Mouse (Mus musculus): Measurements from ENCODE around the gene Bloc1s3. TPM values are rescaled to one million over a fixed set of nuclear protein-coding genes. Genes with fewer than 3 reads are reported as not detected.

The Bloc1s3 gene
- polyA plus RNA-seq, 1 experiment from 2014 or later = 0.74 TPM

- Histone ChIP-seq H3K27me3 (replicated peaks; ENCODE audit: control insufficient read depth, insufficient read depth, low read length) (peaks cover 9% of the 10 kb centered on the region), H3K9ac (ENCODE audit: low read depth, low read length) (no peak overlapping the region), H3K4me3 (ENCODE audit: low read depth, low read length) (no peak overlapping the region), H3K4me1 (ENCODE audit: control insufficient read depth, insufficient read depth, low read length) (no peaks in the 10 kb centered on the region), H3K4me2 (ENCODE audit: low read depth, low read length) (no peak overlapping the region), H3K27ac (replicated peaks; ENCODE audit: low read depth, low read length) (no peak overlapping the region), H3K36me3 (ENCODE audit: control insufficient read depth, insufficient read depth, low read length) (no peaks in the 10 kb centered on the region), H3K9me3 (ENCODE audit: control insufficient read depth, low read length) (no peaks in the 10 kb centered on the region)
- DNase-seq (ENCODE audit: low spot score) = no peak
- WGBS = 19% methylated on average over 14 of the region's 14 CpGs
- ATAC-seq (ENCODE audit: low read depth) = no peak
Observed at GRCm38 (mm10) chr7:19477624-19478384, 30.4 kb downstream of the Bloc1s3 start.

DNA sequence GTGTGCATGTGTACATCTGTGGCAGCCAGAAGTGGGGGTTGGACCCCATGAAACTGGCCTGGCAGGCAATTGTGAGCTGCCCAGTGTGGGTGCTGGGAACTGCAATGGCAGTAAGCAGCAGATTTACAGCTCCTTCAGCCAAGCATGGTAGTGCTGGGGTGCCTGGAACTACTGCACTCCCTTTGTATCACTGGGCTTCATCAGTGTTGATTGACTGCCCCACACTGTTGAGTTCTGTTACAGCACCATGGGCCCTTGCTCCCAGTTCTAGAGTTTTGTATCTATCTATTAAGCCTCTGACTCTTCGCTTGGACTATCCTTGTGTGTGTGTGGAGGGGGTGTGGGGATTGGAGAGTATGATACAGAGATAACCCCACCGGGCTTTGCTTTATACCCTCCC is 31.1 kb downstream of the Bloc1s3 start:
- Histone ChIP-seq H3K9ac (ENCODE audit: low read depth, low read length) (no peak overlapping the region), H3K4me3 (ENCODE audit: low read depth, low read length) (no peak overlapping the region), H3K36me3 (ENCODE audit: control insufficient read depth, insufficient read depth, low read length) (no peaks in the 10 kb centered on the region), H3K9me3 (ENCODE audit: control insufficient read depth, low read length) (0 out of 2 replicates have a peak, but pooled peaks cover under 1% of the 10 kb centered on the region), H3K27ac (replicated peaks; ENCODE audit: low read depth, low read length) (no peak overlapping the region), H3K4me2 (ENCODE audit: low read depth, low read length) (no peak overlapping the region), H3K27me3 (replicated peaks; ENCODE audit: control insufficient read depth, insufficient read depth, low read length) (peaks cover 16% of the 10 kb centered on the region), H3K4me1 (ENCODE audit: control insufficient read depth, insufficient read depth, low read length) (no peaks in the 10 kb centered on the region)
- WGBS = 72% methylated on average over 2 of the region's 2 CpGs
- DNase-seq (ENCODE audit: low spot score) (no peak), ATAC-seq (ENCODE audit: low read depth) (no peak)

GRCm38 (mm10) chr7:19473875-19474443 is 34.2 kb downstream of the Bloc1s3 start:
- Histone ChIP-seq H3K4me2 (ENCODE audit: low read depth, low read length) (peak overlapping the region; percentile 90), H3K36me3 (ENCODE audit: control insufficient read depth, insufficient read depth, low read length) (no peaks in the 10 kb centered on the region), H3K27ac (replicated peaks; ENCODE audit: low read depth, low read length) (peak overlapping the region; percentile 77), H3K4me1 (ENCODE audit: control insufficient read depth, insufficient read depth, low read length) (no peaks in the 10 kb centered on the region), H3K4me3 (ENCODE audit: low read depth, low read length) (peak overlapping the region; percentile 55), H3K9me3 (ENCODE audit: control insufficient read depth, low read length) (0 out of 2 replicates have a peak, but pooled peaks cover 4% of the 10 kb centered on the region), H3K9ac (ENCODE audit: low read depth, low read length) (peak overlapping the region; percentile 75), H3K27me3 (replicated peaks; ENCODE audit: control insufficient read depth, insufficient read depth, low read length) (peaks cover 43% of the 10 kb centered on the region)
- WGBS = under 1% methylated on average over 13 of the region's 89 CpGs
- ATAC-seq (ENCODE audit: low read depth) = peak; percentile 89
- peak; percentile 93 for DNase-seq (ENCODE audit: low spot score)

GRCm38 (mm10) chr7:19472403-19472802 is 35.8 kb downstream of the Bloc1s3 start:
- DNase-seq (ENCODE audit: low spot score) (no peak), ATAC-seq (ENCODE audit: low read depth) (no peak)
- H3K27me3 ChIP-seq (replicated peaks; ENCODE audit: control insufficient read depth, insufficient read depth, low read length) = peaks cover 44% of the 10 kb centered on the region
- no peak overlapping the region for H3K27ac ChIP-seq (replicated peaks; ENCODE audit: low read depth, low read length)
- H3K36me3 ChIP-seq (ENCODE audit: control insufficient read depth, insufficient read depth, low read length) = no peaks in the 10 kb centered on the region
- no peak overlapping the region for H3K9ac ChIP-seq (ENCODE audit: low read depth, low read length)
- no peak overlapping the region for H3K4me2 ChIP-seq (ENCODE audit: low read depth, low read length)
- 37% methylated on average over 4 of the region's 4 CpGs for WGBS
- 0 out of 2 replicates have a peak, but pooled peaks cover 4% of the 10 kb centered on the region for H3K9me3 ChIP-seq (ENCODE audit: control insufficient read depth, low read length)
- no peak overlapping the region for H3K4me3 ChIP-seq (ENCODE audit: low read depth, low read length)
- H3K4me1 ChIP-seq (ENCODE audit: control insufficient read depth, insufficient read depth, low read length) = no peaks in the 10 kb centered on the region

GRCm38 (mm10) chr7:19470308-19470707 is 37.9 kb downstream of the Bloc1s3 start:
- Histone ChIP-seq H3K9me3 (ENCODE audit: control insufficient read depth, low read length) (0 out of 2 replicates have a peak, but pooled peaks cover 4% of the 10 kb centered on the region), H3K4me2 (ENCODE audit: low read depth, low read length) (no peak overlapping the region), H3K4me3 (ENCODE audit: low read depth, low read length) (no peak overlapping the region), H3K27me3 (replicated peaks; ENCODE audit: control insufficient read depth, insufficient read depth, low read length) (peaks cover 44% of the 10 kb centered on the region), H3K36me3 (ENCODE audit: control insufficient read depth, insufficient read depth, low read length) (no peaks in the 10 kb centered on the region), H3K27ac (replicated peaks; ENCODE audit: low read depth, low read length) (no peak overlapping the region), H3K9ac (ENCODE audit: low read depth, low read length) (no peak overlapping the region), H3K4me1 (ENCODE audit: control insufficient read depth, insufficient read depth, low read length) (0 out of 2 replicates have a peak, but pooled peaks cover under 1% of the 10 kb centered on the region)
- DNase-seq (ENCODE audit: low spot score) (no peak), ATAC-seq (ENCODE audit: low read depth) (no peak)
- WGBS = 18% methylated on average over 14 of the region's 14 CpGs

GRCm38 (mm10) chr7:19469404-19469803 is 38.8 kb downstream of the Bloc1s3 start:
- WGBS = 27% methylated on average over 18 of the region's 23 CpGs
- Histone ChIP-seq H3K9me3 (ENCODE audit: control insufficient read depth, low read length) (0 out of 2 replicates have a peak, but pooled peaks cover 4% of the 10 kb centered on the region), H3K27me3 (replicated peaks; ENCODE audit: control insufficient read depth, insufficient read depth, low read length) (peaks cover 44% of the 10 kb centered on the region), H3K27ac (replicated peaks; ENCODE audit: low read depth, low read length) (no peak overlapping the region), H3K4me3 (ENCODE audit: low read depth, low read length) (no peak overlapping the region), H3K4me2 (ENCODE audit: low read depth, low read length) (no peak overlapping the region), H3K36me3 (ENCODE audit: control insufficient read depth, insufficient read depth, low read length) (no peaks in the 10 kb centered on the region), H3K9ac (ENCODE audit: low read depth, low read length) (no peak overlapping the region), H3K4me1 (ENCODE audit: control insufficient read depth, insufficient read depth, low read length) (peaks cover 8% of the 10 kb centered on the region; the same call in 1 of the 2 replicates)
- ATAC-seq (ENCODE audit: low read depth) (no peak), DNase-seq (ENCODE audit: low spot score) (no peak)

DNA sequence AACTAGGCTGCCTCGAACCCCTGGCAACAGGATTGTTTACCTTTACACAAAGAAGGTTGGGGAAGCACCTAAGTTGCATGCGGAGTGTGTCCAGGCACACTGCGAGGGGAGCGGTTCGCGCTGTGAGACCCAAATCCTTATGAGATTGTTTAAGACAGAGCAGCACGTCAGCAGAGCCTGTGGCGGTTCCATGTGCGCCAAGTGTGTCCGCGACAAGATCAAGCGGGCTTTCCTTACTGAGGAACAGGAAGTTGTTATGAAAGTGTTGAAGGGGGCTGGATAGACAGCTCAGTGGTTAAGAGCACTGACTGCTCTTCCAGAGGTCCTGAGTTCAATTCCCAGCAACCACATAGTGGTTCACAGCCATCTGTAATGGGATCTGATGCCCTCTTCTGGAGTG is 39.9 kb downstream of the Bloc1s3 start:
- no peak for DNase-seq (ENCODE audit: low spot score)
- Histone ChIP-seq H3K27ac (replicated peaks; ENCODE audit: low read depth, low read length) (no peak overlapping the region), H3K4me3 (ENCODE audit: low read depth, low read length) (no peak overlapping the region), H3K27me3 (replicated peaks; ENCODE audit: control insufficient read depth, insufficient read depth, low read length) (peaks cover 40% of the 10 kb centered on the region), H3K9ac (ENCODE audit: low read depth, low read length) (no peak overlapping the region), H3K4me1 (ENCODE audit: control insufficient read depth, insufficient read depth, low read length) (peaks cover 11% of the 10 kb centered on the region; the same call in 1 of the 2 replicates), H3K36me3 (ENCODE audit: control insufficient read depth, insufficient read depth, low read length) (no peaks in the 10 kb centered on the region), H3K4me2 (ENCODE audit: low read depth, low read length) (no peak overlapping the region), H3K9me3 (ENCODE audit: control insufficient read depth, low read length) (0 out of 2 replicates have a peak, but pooled peaks cover 4% of the 10 kb centered on the region)
- WGBS = 65% methylated on average over 12 of the region's 12 CpGs
- ATAC-seq (ENCODE audit: low read depth) = no peak

DNA sequence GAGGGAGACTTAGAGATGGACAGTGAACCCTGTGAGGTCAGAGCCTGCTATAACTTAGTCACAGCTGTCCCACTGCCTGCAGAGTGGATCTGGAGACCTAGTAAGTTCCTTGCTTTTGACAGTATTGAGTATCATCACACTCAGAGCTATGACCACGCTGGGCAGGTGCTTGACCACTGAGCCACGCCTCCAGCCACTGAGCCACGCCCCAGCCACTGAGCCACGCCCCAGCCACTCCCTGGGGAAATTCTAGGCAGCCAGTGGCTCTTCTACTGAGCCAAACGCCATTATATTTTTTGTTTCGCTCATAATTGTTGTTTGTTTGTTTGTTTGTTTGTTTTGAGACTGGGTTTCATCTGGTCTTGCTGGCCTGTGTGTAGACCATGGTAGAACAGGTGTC is 40.5 kb downstream of the Bloc1s3 start:
- DNase-seq (ENCODE audit: low spot score) = no peak
- WGBS = 39% methylated on average over 6 of the region's 6 CpGs

More for the DNA sequence above, 40.5 kb downstream of the Bloc1s3 start:
- Histone ChIP-seq H3K9ac (ENCODE audit: low read depth, low read length) (no peak overlapping the region), H3K4me3 (ENCODE audit: low read depth, low read length) (no peak overlapping the region), H3K36me3 (ENCODE audit: control insufficient read depth, insufficient read depth, low read length) (no peaks in the 10 kb centered on the region), H3K4me2 (ENCODE audit: low read depth, low read length) (no peak overlapping the region), H3K4me1 (ENCODE audit: control insufficient read depth, insufficient read depth, low read length) (peaks cover 11% of the 10 kb centered on the region; the same call in 1 of the 2 replicates), H3K9me3 (ENCODE audit: control insufficient read depth, low read length) (0 out of 2 replicates have a peak, but pooled peaks cover 4% of the 10 kb centered on the region), H3K27me3 (replicated peaks; ENCODE audit: control insufficient read depth, insufficient read depth, low read length) (peaks cover 33% of the 10 kb centered on the region), H3K27ac (replicated peaks; ENCODE audit: low read depth, low read length) (no peak overlapping the region)
- ATAC-seq (ENCODE audit: low read depth) = no peak
